Mouse (Mus musculus) kidney, embryonic 14.5 days (tissue): ENCODE measurements around the gene Man2c1. TPM values are rescaled to one million over a fixed set of nuclear protein-coding genes. Genes with fewer than 3 reads are reported as not detected.

Experiments used
- ATAC-seq: fragments of 200-750 bp; cut with Nextera tagmentation; 2 replicates; pipeline ENCODE4 v1.8.0; 2017; ENCODE audit warnings: moderate number of reproducible peaks, mild to moderate bottlenecking, moderate TSS enrichment, moderate library complexity; ENCODE audit not compliant: low FRiP score, low TSS enrichment
- H3K27ac ChIP-seq: fragments of 300-500 bp; sonication (generic); 2 replicates; pipeline ENCODE4 v1.5.1; 2014; ENCODE audit warnings: low read depth, mild to moderate bottlenecking, low read length, moderate library complexity, mixed read lengths
- H3K27me3 ChIP-seq: fragments of 300-500 bp; sonication (generic); 2 replicates; pipeline ENCODE4 v1.6.1; 2014; ENCODE audit warnings: mild to moderate bottlenecking, low read length; ENCODE audit not compliant: control insufficient read depth, insufficient read depth
- H3K36me3 ChIP-seq: fragments of 300-500 bp; sonication (generic); 2 replicates; pipeline ENCODE4 v1.6.1; 2014; ENCODE audit warnings: low read length, mixed read lengths; ENCODE audit not compliant: control insufficient read depth, insufficient read depth
- H3K4me1 ChIP-seq: fragments of 300-500 bp; sonication (generic); 2 replicates; pipeline ENCODE4 v1.6.1; 2014; ENCODE audit warnings: low read length, mixed read lengths; ENCODE audit not compliant: control insufficient read depth, insufficient read depth
- H3K4me2 ChIP-seq: fragments of 300-500 bp; sonication (generic); replicated peaks from 2 replicates; pipeline ENCODE4 v1.6.1; 2014; ENCODE audit warnings: low read depth, mild to moderate bottlenecking, low read length
- H3K4me3 ChIP-seq: fragments of 300-500 bp; sonication (generic); 2 replicates; pipeline ENCODE4 v1.5.1; 2014; ENCODE audit warnings: mild to moderate bottlenecking, low read length
- H3K9ac ChIP-seq: fragments of 300-500 bp; sonication (generic); 2 replicates; pipeline ENCODE4 v1.6.1; 2014; ENCODE audit warnings: low read depth, mild to moderate bottlenecking, low read length, moderate library complexity
- H3K9me3 ChIP-seq: fragments of 300-500 bp; sonication (generic); 2 replicates; pipeline ENCODE4 v1.6.1; 2016; ENCODE audit warnings: low read length; ENCODE audit not compliant: control insufficient read depth
- WGBS: fragments of 180-500 bp; shearing (Covaris S2); extraction: QIAGEN DNeasy Blood & Tissue Kit; methylation state at CpG from one replicate; pipeline ENCODE4 v1.1.7; 2014; 5-methylcytosine and 5-hydroxymethylcytosine counted together
- polyA plus RNA-seq: library from polyadenylated mRNA; unstranded; fragments of >200 nt; fragmentation: Nextera tagmentation; extraction: Ambion mirVana; gene quantifications from 2 replicates; pipeline ENCODE4 v1.2.1, GENCODE M21; 2014

Man2c1 gene
- polyA plus RNA-seq, 1 experiment from 2014 or later, result 38.7 TPM

- no peaks in the 10 kb centered on the region for H3K9me3 ChIP-seq
- no peak overlapping the region for H3K4me2 ChIP-seq
- no peak for ATAC-seq
- 89% methylated on average over 2 of the region's 2 CpGs for WGBS
- no peaks in the 10 kb centered on the region for H3K36me3 ChIP-seq
- H3K9ac ChIP-seq, result no peak overlapping the region
- H3K27ac ChIP-seq, result peak overlapping the region; percentile 82; the same call in 1 of the 2 replicates
- H3K4me3 ChIP-seq, result no peak overlapping the region
- H3K27me3 ChIP-seq, result no peaks in the 10 kb centered on the region
- no peaks in the 10 kb centered on the region for H3K4me1 ChIP-seq
Measured at GRCm38 (mm10) chr9:57166173-57166572, 35.7 kb downstream of the Man2c1 start.

DNA sequence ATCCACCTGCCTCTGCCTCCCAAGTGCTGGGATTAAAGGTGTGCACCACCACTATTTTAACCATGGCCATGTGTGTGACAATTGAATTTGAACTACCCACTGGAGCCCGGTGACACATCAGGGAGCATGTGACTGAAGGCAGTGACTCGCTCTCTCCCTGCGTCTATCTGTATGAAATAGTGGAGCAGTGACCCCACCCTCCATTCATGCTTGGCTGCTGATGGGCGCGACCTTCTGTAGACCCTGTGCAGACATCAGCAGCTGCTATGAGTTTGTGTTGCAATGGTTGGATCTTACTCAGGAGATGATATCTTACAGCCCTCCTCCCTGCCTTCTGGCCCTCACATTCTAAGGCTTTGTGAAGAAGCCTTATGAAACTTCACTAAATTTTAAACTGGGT, 37.9 kb downstream of the Man2c1 start:
- Histone ChIP-seq H3K27me3 (no peaks in the 10 kb centered on the region), H3K4me3 (no peak overlapping the region), H3K9me3 (no peaks in the 10 kb centered on the region), H3K36me3 (no peaks in the 10 kb centered on the region), H3K4me1 (no peaks in the 10 kb centered on the region), H3K4me2 (no peak overlapping the region), H3K9ac (no peak overlapping the region), H3K27ac (peak overlapping the region; percentile 51; the same call in 1 of the 2 replicates)
- ATAC-seq, result no peak
- 61% methylated on average over 5 of the region's 5 CpGs for WGBS

Other genes starting within 250 kb of the Man2c1 start
- 4.1 and 8.3 TPM in 2 replicates for gene Snx33, start 202.3 kb upstream of the Man2c1 start, polyA plus RNA-seq
- gene Imp3, start 193.2 kb upstream of the Man2c1 start, polyA plus RNA-seq, result 98.4 and 111 TPM in 2 replicates
- gene Snupn, start 179.8 kb upstream of the Man2c1 start, polyA plus RNA-seq, result 24.3 and 27.7 TPM in 2 replicates
- 27.3 and 40.0 TPM in 2 replicates for gene Ptpn9, start 135.8 kb upstream of the Man2c1 start, polyA plus RNA-seq
- gene Sin3a, start 58.6 kb upstream of the Man2c1 start, polyA plus RNA-seq, result 28.9 and 53.2 TPM in 2 replicates
- gene Neil1, start 17.6 kb downstream of the Man2c1 start, polyA plus RNA-seq, result 7.0 and 7.5 TPM in 2 replicates
- 99.0 and 137 TPM in 2 replicates for gene Commd4, start 27.6 kb downstream of the Man2c1 start, polyA plus RNA-seq
- not detected in 2 replicates for gene Trcg1, start 105.9 kb downstream of the Man2c1 start, polyA plus RNA-seq
- gene 1700017B05Rik, start 131.9 kb downstream of the Man2c1 start, polyA plus RNA-seq, result 21.5 and 27.8 TPM in 2 replicates